Mouse (Mus musculus) MEL (cell line): ENCODE measurements around the gene 4930564D02Rik. TPM values are rescaled to one million over a fixed set of nuclear protein-coding genes. Genes with fewer than 3 reads are reported as not detected.

ENCODE experiments used
- DNase-seq: peaks from one replicate; pipeline ENCODE4 v3.0.0; 2011; ENCODE audit warnings: low read depth, low spot score
- H3K27ac ChIP-seq: 2 replicates; pipeline ENCODE4 v1.5.1; 2012; ENCODE audit warnings: low read depth, mild to moderate bottlenecking, control low read depth, low read length, moderate library complexity; ENCODE audit not compliant: control insufficient read depth
- H3K27me3 ChIP-seq, 2 experiments: fragments of 150-350 bp in 1 of 2; sonication (generic) in 1 of 2; 2 replicates each; pipeline ENCODE4 v1.6.1; 2012; ENCODE audit warnings: low read length in 2 of 2, mild to moderate bottlenecking in 2 of 2, improper control_type of control experiment in 1 of 2, moderate library complexity in 1 of 2; ENCODE audit not compliant: insufficient read depth in 2 of 2, control insufficient read depth in 1 of 2
- H3K36me3 ChIP-seq, 2 experiments: 2 replicates each; pipeline ENCODE4 v1.6.1; 2012 to 2014; ENCODE audit warnings: low read length in 2 of 2, improper control_type of control experiment in 1 of 2, inconsistent platforms in 1 of 2, mild to moderate bottlenecking in 1 of 2; ENCODE audit not compliant: insufficient read depth in 2 of 2, control insufficient read depth in 1 of 2
- H3K4me1 ChIP-seq, 2 experiments: fragments of 150-350 bp in 1 of 2; sonication (generic) in 1 of 2; 2 replicates each; pipeline ENCODE4 v1.6.1; 2012; ENCODE audit warnings: low read length in 2 of 2, improper control_type of control experiment in 1 of 2, mild to moderate bottlenecking in 1 of 2; ENCODE audit not compliant: insufficient read depth in 2 of 2, control insufficient read depth in 1 of 2
- H3K4me3 ChIP-seq, 2 experiments: fragments of 150-350 bp in 1 of 2; sonication (generic) in 1 of 2; 2 replicates each; pipeline ENCODE4 v1.5.1; 2012; ENCODE audit warnings: low read depth in 2 of 2, low read length in 2 of 2, mild to moderate bottlenecking in 2 of 2, moderate library complexity in 2 of 2, control low read depth in 1 of 2, improper control_type of control experiment in 1 of 2; ENCODE audit not compliant: control insufficient read depth in 1 of 2, insufficient read depth in 1 of 2
- H3K79me2 ChIP-seq: 2 replicates; pipeline ENCODE4 v1.6.1; 2012; ENCODE audit warnings: mild to moderate bottlenecking, low read length, moderate library complexity; ENCODE audit not compliant: control insufficient read depth, poor library complexity, insufficient read depth
- H3K9ac ChIP-seq: 2 replicates; pipeline ENCODE4 v1.6.1; 2012; ENCODE audit warnings: low read depth, mild to moderate bottlenecking, control low read depth, low read length, moderate library complexity; ENCODE audit not compliant: control insufficient read depth, poor library complexity, severe bottlenecking
- H3K9me3 ChIP-seq: fragments of 150-350 bp; sonication (generic); replicated peaks from 2 replicates; pipeline ENCODE4 v1.6.1; 2012; ENCODE audit warnings: mild to moderate bottlenecking, low read length, improper control_type of control experiment, moderate library complexity; ENCODE audit not compliant: insufficient read depth
- BHLHE40 ChIP-seq: IDR thresholded peaks from 2 replicates; pipeline ENCODE4 v1.6.1; 2012; ENCODE audit warnings: low read depth, mild to moderate bottlenecking, inconsistent platforms, low read length, improper control_type of control experiment, borderline replicate concordance
- CHD1 ChIP-seq: IDR thresholded peaks from 2 replicates; pipeline ENCODE4 v1.6.1; 2012; ENCODE audit warnings: low read depth, mild to moderate bottlenecking, inconsistent platforms, low read length, improper control_type of control experiment
- CTCF ChIP-seq, 3 experiments: IDR thresholded peaks in 2 of 3; conservative IDR thresholded peaks in 1 of 3; 2 replicates each; pipeline ENCODE4 v1.5.1; 2011 to 2012; ENCODE audit warnings: low read length in 3 of 3, low read depth in 2 of 3, mild to moderate bottlenecking in 2 of 3, improper control_type of control experiment in 1 of 3, inconsistent platforms in 1 of 3, mixed read lengths in 1 of 3, moderate library complexity in 1 of 3; ENCODE audit not compliant: control insufficient read depth in 1 of 3, insufficient read depth in 1 of 3, poor library complexity in 1 of 3, severe bottlenecking in 1 of 3
- ETS1 ChIP-seq: IDR thresholded peaks from 2 replicates; pipeline ENCODE4 v1.6.1; 2012; ENCODE audit warnings: low read depth, mild to moderate bottlenecking, inconsistent platforms, low read length, improper control_type of control experiment, moderate library complexity
- GABPA ChIP-seq: IDR thresholded peaks from 2 replicates; pipeline ENCODE4 v1.6.1; 2012; ENCODE audit warnings: low read depth, mild to moderate bottlenecking, inconsistent platforms, low read length, improper control_type of control experiment, moderate library complexity
- HCFC1 ChIP-seq: IDR thresholded peaks from 2 replicates; pipeline ENCODE4 v1.6.1; 2012; ENCODE audit warnings: low read depth, mild to moderate bottlenecking, inconsistent platforms, low read length, improper control_type of control experiment, moderate library complexity
- MAFK ChIP-seq: IDR thresholded peaks from 2 replicates; pipeline ENCODE4 v1.6.1; 2011; ENCODE audit warnings: low read depth, mild to moderate bottlenecking, low read length, improper control_type of control experiment, borderline replicate concordance
- MAZ ChIP-seq: IDR thresholded peaks from 2 replicates; pipeline ENCODE4 v1.6.1; 2012; ENCODE audit warnings: low read depth, mild to moderate bottlenecking, inconsistent platforms, low read length, improper control_type of control experiment
- MEF2A ChIP-seq: IDR thresholded peaks from 2 replicates; pipeline ENCODE4 v1.6.1; 2014; ENCODE audit warnings: low read depth, mild to moderate bottlenecking, inconsistent platforms, low read length, improper control_type of control experiment; ENCODE audit not compliant: poor library complexity, insufficient replicate concordance, severe bottlenecking; ENCODE audit errors: extremely low read depth
- MXI1 ChIP-seq: IDR thresholded peaks from 2 replicates; pipeline ENCODE4 v1.6.1; 2011; ENCODE audit warnings: mild to moderate bottlenecking, low read depth, low read length, improper control_type of control experiment
- MYB ChIP-seq: IDR thresholded peaks from 2 replicates; pipeline ENCODE4 v1.6.1; 2011; ENCODE audit warnings: mild to moderate bottlenecking, low read depth, low read length, improper control_type of control experiment
- MYC ChIP-seq: IDR thresholded peaks from 2 replicates; pipeline ENCODE4 v1.6.1; 2011; ENCODE audit warnings: low read depth, mild to moderate bottlenecking, low read length, improper control_type of control experiment, moderate library complexity
- NELFE ChIP-seq: IDR thresholded peaks from 2 replicates; pipeline ENCODE4 v1.6.1; 2011; ENCODE audit warnings: low read depth, low read length, improper control_type of control experiment
- POLR2A ChIP-seq, 2 experiments: IDR thresholded peaks; 2 replicates each; pipeline ENCODE4 v1.6.1; 2011 to 2012; ENCODE audit warnings: low read length in 2 of 2, mild to moderate bottlenecking in 2 of 2, control low read depth in 1 of 2, improper control_type of control experiment in 1 of 2, low read depth in 1 of 2, moderate library complexity in 1 of 2; ENCODE audit not compliant: control insufficient read depth in 1 of 2, insufficient read depth in 1 of 2, poor library complexity in 1 of 2
- POLR2AphosphoS2 ChIP-seq: IDR thresholded peaks from 2 replicates; pipeline ENCODE4 v1.6.1; 2011; ENCODE audit warnings: low read length, improper control_type of control experiment
- RAD21 ChIP-seq: IDR thresholded peaks from 2 replicates; pipeline ENCODE4 v1.6.1; 2011; ENCODE audit warnings: mild to moderate bottlenecking, low read depth, low read length, improper control_type of control experiment
- RCOR1 ChIP-seq: IDR thresholded peaks from 2 replicates; pipeline ENCODE4 v1.6.1; 2012; ENCODE audit warnings: low read depth, mild to moderate bottlenecking, inconsistent platforms, low read length, improper control_type of control experiment
- SIN3A ChIP-seq: IDR thresholded peaks from 2 replicates; pipeline ENCODE4 v1.6.1; 2012; ENCODE audit warnings: low read length, improper control_type of control experiment, inconsistent platforms
- SMC3 ChIP-seq: IDR thresholded peaks from 2 replicates; pipeline ENCODE4 v1.6.1; 2011; ENCODE audit warnings: low read depth, low read length, improper control_type of control experiment
- UBTF ChIP-seq: IDR thresholded peaks from 2 replicates; pipeline ENCODE4 v1.6.1; 2012; ENCODE audit warnings: low read depth, mild to moderate bottlenecking, inconsistent platforms, low read length, improper control_type of control experiment, moderate library complexity, borderline replicate concordance; ENCODE audit not compliant: insufficient read depth
- USF1 ChIP-seq: IDR thresholded peaks from 2 replicates; pipeline ENCODE4 v1.6.1; 2014; ENCODE audit warnings: low read depth, mild to moderate bottlenecking, inconsistent platforms, low read length, improper control_type of control experiment, moderate library complexity
- USF2 ChIP-seq, 2 experiments: IDR thresholded peaks; 2 replicates each; pipeline ENCODE4 v1.6.1; 2011 to 2012; ENCODE audit warnings: improper control_type of control experiment in 2 of 2, low read length in 2 of 2, borderline replicate concordance in 1 of 2, inconsistent platforms in 1 of 2, low read depth in 1 of 2, mild to moderate bottlenecking in 1 of 2; ENCODE audit not compliant: insufficient read depth in 1 of 2
- ZC3H11A ChIP-seq: IDR thresholded peaks from 2 replicates; pipeline ENCODE4 v1.6.1; 2012; ENCODE audit warnings: low read depth, mild to moderate bottlenecking, inconsistent platforms, low read length, improper control_type of control experiment
- ZKSCAN1 ChIP-seq: IDR thresholded peaks from 2 replicates; pipeline ENCODE4 v1.6.1; 2012; ENCODE audit warnings: low read depth, mild to moderate bottlenecking, inconsistent platforms, low read length, improper control_type of control experiment, moderate library complexity
- ZMIZ1 ChIP-seq: IDR thresholded peaks from 2 replicates; pipeline ENCODE4 v1.6.1; 2012; ENCODE audit warnings: low read depth, mild to moderate bottlenecking, inconsistent platforms, low read length, improper control_type of control experiment, moderate library complexity
- ZNF384 ChIP-seq: IDR thresholded peaks from 2 replicates; pipeline ENCODE4 v1.6.1; 2012; ENCODE audit warnings: low read depth, mild to moderate bottlenecking, inconsistent platforms, low read length, improper control_type of control experiment
- polyA plus RNA-seq, 2 experiments: library from polyadenylated mRNA; stranded (reverse) in 1 of 2; unstranded in 1 of 2; fragments of >175 nt in 1 of 2; fragments of >200 nt in 1 of 2; gene quantifications; 2 replicates each; pipeline versions ENCODE4 v1.2.1 to v1.2.4; 2012; ENCODE audit warnings: low replicate concordance in 2 of 2, low read depth in 1 of 2; ENCODE audit not compliant: insufficient read length in 2 of 2, insufficient read depth in 1 of 2, missing spikeins in 1 of 2
- total RNA-seq: library from RNA; depleted of rRNA; stranded (reverse); fragments of 300-350 nt; gene quantifications from 2 replicates; pipeline ENCODE4 v1.2.3, GENCODE M21; 2012

The 4930564D02Rik gene
- total and polyA plus RNA-seq, 3 experiments = not detected

- no peaks in the 10 kb centered on the region for H3K79me2 ChIP-seq
- no peak overlapping the region for H3K4me3 ChIP-seq
- no peak for DNase-seq
- H3K27me3 ChIP-seq = no peaks in the 10 kb centered on the region
- H3K4me1 ChIP-seq = no peaks in the 10 kb centered on the region
- H3K9me3 ChIP-seq = no peaks in the 10 kb centered on the region
- no peak overlapping the region for H3K9ac ChIP-seq
- no peak for TF ChIP-seq ZNF384
- TF ChIP-seq MXI1 = no peak
- TF ChIP-seq RAD21 = no peak
- TF ChIP-seq CHD1 = no peak
- no peak for TF ChIP-seq GABPA
- TF ChIP-seq POLR2A (IDR thresholded peaks at IDR 0.05; ENCODE audit: control insufficient read depth in 1 of 2, insufficient read depth in 1 of 2, low read depth in 1 of 2, low read length in 2 of 2, poor library complexity in 1 of 2) = no peak
- no peak for TF ChIP-seq ZC3H11A
- TF ChIP-seq CTCF (IDR thresholded peaks at IDR 0.05 in 2 of 3, conservative IDR thresholded peaks at IDR 0.05 in 1 of 3; ENCODE audit: control insufficient read depth in 1 of 3, insufficient read depth in 1 of 3, low read depth in 2 of 3, low read length in 3 of 3, poor library complexity in 1 of 3, severe bottlenecking in 1 of 3) = no peak
- TF ChIP-seq ZKSCAN1 = no peak
- no peak for TF ChIP-seq SMC3
- TF ChIP-seq USF2 (IDR thresholded peaks at IDR 0.05; ENCODE audit: borderline replicate concordance in 1 of 2, insufficient read depth in 1 of 2, low read depth in 1 of 2, low read length in 2 of 2) = no peak
- no peak overlapping the region for H3K27ac ChIP-seq
- no peaks in the 10 kb centered on the region for H3K36me3 ChIP-seq
Observed at GRCm38 (mm10) chr3:105113859-105114258, 47.2 kb downstream of the 4930564D02Rik start.

- Histone ChIP-seq H3K4me3 (no peak overlapping the region), H3K27me3 (no peaks in the 10 kb centered on the region), H3K79me2 (no peaks in the 10 kb centered on the region), H3K4me1 (no peaks in the 10 kb centered on the region), H3K27ac (no peak overlapping the region), H3K36me3 (no peaks in the 10 kb centered on the region), H3K9me3 (no peaks in the 10 kb centered on the region), H3K9ac (no peak overlapping the region)
- TF ChIP-seq ZMIZ1 = no peak
- no peak for TF ChIP-seq USF1
- no peak for TF ChIP-seq ZKSCAN1
- no peak for TF ChIP-seq RCOR1
- TF ChIP-seq POLR2AphosphoS2 = no peak
- TF ChIP-seq BHLHE40 = no peak
- no peak for TF ChIP-seq MYC
- no peak for TF ChIP-seq NELFE
- no peak for TF ChIP-seq UBTF
- no peak for TF ChIP-seq HCFC1
- TF ChIP-seq SIN3A = no peak
- no peak for TF ChIP-seq MEF2A
- TF ChIP-seq ETS1 = no peak
- TF ChIP-seq MXI1 = no peak
- peak; percentile 36 for TF ChIP-seq SMC3
- no peak for TF ChIP-seq MYB
- no peak for TF ChIP-seq MAFK
- no peak for TF ChIP-seq ZC3H11A
- no peak for TF ChIP-seq MAZ
- TF ChIP-seq RAD21 = peak; percentile 19
- peak; percentile 31 to 55 (median 46) for TF ChIP-seq CTCF (IDR thresholded peaks at IDR 0.05 in 2 of 3, conservative IDR thresholded peaks at IDR 0.05 in 1 of 3; ENCODE audit: control insufficient read depth in 1 of 3, insufficient read depth in 1 of 3, low read depth in 2 of 3, low read length in 3 of 3, poor library complexity in 1 of 3, severe bottlenecking in 1 of 3)
- DNase-seq = peak; percentile 31
Observed at GRCm38 (mm10) chr3:105114269-105114668, 47.6 kb downstream of the 4930564D02Rik start.
